Mouse (Mus musculus) Muller cell, postnatal 12 days (primary cell): ENCODE results near the gene Tcap.

Experiments
- DNase-seq: peaks from one replicate; pipeline ENCODE4 v3.0.0-alpha.2; 2015; ENCODE audit errors: inconsistent ontology term

Tcap gene

DNA sequence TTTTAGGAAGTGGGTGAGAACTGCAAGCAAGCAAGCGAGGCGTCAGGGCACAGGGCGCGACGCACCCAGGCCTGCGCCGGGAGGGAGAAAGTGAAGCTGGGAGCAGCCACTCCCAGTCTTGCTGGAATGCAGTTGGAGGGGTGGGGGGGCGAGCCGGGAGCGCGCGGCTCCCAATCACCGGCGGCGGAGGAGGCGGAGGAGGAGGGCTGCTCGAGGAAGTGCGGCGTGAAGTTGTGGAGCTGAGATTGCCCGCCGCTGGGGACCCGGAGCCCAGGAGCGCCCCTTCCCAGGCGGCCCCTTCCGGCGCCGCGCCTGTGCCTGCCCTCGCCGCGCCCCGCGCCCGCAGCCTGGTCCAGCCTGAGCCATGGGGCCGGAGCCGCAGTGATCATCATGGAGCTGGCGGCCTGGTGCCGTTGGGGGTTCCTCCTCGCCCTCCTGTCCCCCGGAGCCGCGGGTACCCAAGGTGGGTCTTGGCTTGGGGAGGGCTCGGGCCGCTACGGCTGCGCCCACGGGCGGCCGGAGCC lies 28.7 kb downstream of the Tcap start, which contains the start of gene Erbb2:
Erbb2 (plus strand) TSS at position 198 of the 524 bp plus-strand sequence.
- peak; percentile 95 for DNase-seq

DNA sequence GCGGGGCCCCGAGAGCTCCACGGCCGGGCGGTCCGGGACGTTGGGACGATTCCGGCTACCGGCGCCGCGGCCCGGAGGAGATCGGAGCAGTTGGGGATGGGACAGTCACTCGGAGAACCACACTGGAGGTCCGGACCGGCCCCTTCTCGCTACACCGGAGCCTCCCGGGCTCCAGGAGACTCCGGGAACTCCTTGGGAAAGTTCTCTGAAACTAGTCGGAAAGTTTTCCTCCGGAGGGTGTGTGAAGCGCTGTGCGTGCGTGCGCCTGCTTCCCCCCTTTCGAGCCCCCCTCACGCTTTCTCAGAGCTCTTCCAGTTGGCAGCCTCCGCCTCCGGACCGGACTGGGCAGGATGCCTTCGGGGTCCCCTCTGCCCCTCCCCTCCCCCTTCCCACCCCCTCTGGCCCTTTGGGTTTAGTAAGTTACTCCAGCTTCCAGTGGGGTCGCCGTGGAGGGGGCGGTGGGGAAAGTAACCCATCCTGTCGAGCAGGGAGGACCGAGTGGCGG lies 29.2 kb downstream of the Tcap start:
- DNase-seq, result peak; percentile 49

DNA sequence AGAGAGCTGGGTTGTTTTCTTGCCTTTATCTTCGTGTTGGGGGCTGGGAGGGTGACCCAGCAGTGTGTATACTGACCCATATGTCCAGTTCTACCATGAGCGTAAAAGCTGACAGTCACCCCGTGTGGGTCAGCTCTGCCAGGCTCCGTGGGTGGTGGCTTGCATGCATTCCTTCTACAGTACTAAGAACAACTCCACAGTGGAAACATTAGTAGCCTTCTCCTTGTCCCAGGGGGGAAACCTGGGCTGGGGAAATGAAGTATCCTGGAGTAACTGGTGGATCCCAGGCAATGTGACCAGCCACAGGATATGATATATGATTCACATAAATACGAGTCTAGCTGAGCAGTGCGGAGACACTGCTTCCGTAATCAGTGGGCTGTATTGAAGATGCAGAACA lies 30.1 kb downstream of the Tcap start:
- peak; percentile 59 for DNase-seq

DNA sequence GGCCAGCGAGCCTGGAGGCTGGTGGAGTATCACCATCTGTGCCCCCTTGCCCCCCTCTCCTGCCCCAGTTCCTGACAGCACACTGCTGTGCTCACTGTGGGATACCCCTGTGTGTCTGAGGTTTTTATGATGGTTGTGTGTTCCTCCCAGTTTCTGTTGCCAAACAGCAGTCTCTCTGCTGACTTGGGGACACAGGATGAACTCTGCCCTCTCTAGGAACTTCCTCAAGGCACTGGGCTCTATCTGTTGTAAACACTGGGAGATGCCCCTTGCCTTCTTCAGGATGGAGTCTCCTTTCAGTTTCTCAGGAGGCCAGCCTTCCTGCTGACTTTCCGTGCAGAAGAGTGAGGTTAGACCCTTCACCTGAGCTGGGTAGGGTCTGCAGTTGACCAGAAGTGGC lies 30.6 kb downstream of the Tcap start:
- no peak for DNase-seq

DNA sequence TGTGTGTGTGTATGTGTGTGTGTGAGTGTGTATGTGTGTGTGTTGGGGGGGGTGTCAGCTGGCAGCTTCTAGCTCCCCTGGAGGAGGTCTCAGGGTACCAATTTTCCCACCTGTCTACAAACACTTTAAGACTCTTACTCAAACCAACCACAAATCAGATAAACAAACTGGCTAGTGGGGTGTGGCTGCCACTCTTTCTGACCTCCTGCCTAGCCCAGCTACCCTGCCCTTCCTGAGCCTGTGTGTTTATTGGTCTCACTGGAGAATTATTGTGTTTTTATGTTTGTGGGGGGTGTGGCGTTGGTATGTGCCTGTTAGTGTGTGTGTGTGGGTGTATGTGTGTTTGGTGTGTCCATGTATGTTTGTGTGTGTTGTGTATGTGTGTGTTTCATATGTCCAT lies 33.5 kb downstream of the Tcap start:
- DNase-seq, result no peak

DNA sequence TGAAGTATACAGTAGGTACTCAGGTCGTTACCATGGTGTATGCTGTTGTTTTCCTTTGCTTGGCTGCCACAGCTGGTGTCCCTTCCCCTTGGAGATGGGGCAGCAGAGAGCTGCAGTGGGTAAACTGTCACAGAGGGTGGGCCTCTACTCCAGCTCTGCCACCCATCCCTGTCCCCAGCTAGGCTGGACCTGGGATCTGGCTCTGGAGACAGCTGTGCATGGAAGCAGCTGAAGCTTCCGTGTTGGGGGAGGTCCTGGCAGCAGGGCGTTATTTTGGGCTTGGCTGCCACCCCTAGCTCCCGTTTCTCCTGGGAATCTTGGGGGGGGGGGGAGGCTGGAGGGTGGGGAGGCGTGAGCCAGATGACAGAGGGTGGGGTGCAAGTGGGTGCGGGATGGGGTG lies 34.7 kb downstream of the Tcap start:
- no peak for DNase-seq

DNA sequence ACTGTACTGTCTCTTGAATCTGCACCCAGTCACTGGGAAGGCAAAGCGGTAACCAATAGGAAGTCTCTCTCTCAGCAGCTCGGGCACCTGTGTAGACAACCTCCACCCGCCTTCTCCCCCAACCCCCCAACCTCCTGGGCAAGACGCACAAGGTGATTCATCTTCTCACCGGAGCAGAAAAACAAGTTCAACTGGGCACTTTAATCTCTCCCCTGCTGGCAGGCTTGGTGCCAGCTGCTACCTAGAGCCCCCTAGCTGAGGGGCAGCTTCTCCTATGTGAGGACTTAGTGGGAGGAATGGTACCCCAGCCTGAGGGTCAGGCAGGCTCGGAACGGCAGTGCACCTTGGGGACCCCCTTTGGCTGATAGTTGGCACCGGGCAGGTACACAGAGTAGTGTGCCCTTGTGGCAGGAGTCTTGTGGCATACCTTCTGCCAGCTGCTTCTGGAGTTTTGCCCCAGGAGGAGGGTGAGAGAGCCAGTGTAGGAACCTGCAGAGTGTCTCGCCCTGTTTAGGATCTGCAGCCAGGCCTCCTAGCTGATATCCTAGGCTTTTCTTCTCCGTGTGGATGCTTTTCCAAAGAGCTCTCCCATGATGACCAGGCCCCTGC lies 35.4 kb downstream of the Tcap start:
- no peak for DNase-seq

DNA sequence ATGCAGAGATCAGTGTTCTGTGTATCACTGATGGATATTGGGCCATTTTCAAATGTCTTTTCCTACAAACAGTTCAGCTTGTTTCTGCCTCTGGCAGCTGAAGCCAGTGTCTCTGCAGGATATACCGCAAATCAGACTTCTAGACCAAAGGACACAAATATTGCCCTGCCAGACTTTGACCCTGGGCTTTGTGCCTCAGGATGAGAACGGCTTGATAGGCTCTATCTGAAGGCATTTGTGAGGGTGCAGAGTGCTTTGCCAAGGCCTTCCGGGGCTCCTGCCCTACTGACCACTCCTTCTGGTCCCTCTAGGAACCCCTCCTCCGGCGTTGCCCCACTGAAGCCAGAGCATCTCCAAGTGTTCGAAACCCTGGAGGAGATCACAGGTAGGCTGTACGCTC lies 43.0 kb downstream of the Tcap start:
- no peak for DNase-seq

DNA sequence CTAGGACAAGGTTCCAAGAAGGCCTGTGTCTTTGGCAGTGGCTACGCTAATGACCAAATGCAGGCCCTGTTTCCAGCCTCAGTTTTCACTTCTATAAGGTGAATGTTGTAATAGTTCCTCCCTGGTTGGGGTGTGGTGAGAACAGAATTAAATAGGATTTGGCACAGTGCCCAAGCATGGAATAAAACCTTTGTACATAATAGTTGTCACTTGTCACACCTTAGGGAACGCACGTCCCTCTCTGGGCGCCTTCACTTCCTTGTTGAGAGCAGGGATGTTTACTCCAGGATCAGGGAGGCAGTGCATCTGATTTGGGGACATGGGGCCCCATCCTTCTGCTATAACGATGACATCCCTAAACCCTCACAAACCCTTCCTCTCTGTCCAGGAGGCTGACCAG lies 44.8 kb downstream of the Tcap start:
- DNase-seq, result no peak

DNA sequence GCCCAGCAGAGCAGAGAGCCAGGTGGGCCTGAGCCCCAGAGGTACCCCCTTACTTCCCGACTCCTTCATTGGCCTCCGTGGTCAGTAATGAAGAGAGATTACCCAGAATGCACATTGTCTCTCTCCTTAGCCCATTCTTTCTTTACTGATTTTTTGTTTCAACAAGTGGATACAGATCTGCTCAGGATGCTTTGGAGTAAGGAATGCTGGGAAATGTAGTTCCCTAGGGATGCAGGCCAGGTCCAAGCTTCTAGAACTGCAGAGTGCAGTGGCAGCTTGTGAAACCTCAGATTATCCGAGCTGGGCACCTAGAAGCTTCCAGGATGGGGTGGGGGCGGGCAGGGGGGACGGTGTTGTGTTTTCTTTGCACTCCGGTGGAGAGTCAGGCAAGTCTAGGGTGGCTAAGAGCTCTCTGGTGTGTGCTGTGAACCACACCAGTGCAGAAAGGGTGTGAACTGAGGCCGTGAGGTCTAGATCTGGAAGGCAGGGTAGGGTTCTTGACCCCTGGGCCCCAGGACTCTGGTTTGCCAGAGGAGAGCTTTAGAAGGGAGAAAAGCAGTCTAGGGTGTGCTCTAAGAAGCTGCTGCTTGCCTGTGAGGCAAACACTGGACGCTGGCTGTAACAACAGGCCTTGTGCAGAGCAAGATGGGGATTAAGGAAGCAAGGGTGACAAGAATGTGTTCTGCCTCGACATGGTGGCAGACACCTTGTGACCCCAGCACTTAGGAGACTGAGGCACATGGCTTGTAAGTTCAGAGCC lies 48.3 kb downstream of the Tcap start:
- DNase-seq, result no peak
